Mouse (Mus musculus) urinary bladder, postnatal 14 days (tissue): ENCODE results near the gene Acads.
"Not testable (repeated sequence)": the region's sequence is repeated elsewhere in the genome, so short reads cannot be mapped to it uniquely, and the experiment has no call there.

ENCODE experiments used
- DNase-seq: peaks from one replicate; pipeline ENCODE4 v3.0.0; 2021; ENCODE audit warnings: low spot score

The Acads gene

GRCm38 (mm10) chr5:115124690-115125089, 5.5 kb upstream of the Acads start:
- no peak for DNase-seq

DNA sequence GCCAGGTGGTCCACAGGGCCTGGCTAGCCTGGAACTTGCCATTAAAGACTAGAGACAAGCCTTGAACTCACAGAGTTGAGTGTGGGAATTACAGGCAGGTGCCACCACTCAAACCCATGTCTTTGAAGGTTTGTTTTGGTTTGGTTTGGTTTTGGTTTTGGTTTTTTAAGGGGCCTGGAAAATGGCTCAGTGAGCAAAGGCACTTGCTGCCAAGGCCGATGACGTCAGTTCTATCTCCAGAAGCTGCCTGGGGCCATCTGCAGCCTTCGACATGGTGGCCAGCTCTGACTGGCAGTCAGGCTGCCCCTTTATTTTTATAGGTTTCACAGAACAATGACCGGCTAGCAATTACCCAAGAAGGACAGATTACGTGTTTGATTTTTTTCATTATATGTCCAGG, 1.8 kb upstream of the Acads start:
- no peak for DNase-seq

GRCm38 (mm10) chr5:115117467-115117866, 1.7 kb downstream of the Acads start:
- DNase-seq = no peak

GRCm38 (mm10) chr5:115116426-115116825, 2.7 kb downstream of the Acads start:
- DNase-seq = no peak

DNA sequence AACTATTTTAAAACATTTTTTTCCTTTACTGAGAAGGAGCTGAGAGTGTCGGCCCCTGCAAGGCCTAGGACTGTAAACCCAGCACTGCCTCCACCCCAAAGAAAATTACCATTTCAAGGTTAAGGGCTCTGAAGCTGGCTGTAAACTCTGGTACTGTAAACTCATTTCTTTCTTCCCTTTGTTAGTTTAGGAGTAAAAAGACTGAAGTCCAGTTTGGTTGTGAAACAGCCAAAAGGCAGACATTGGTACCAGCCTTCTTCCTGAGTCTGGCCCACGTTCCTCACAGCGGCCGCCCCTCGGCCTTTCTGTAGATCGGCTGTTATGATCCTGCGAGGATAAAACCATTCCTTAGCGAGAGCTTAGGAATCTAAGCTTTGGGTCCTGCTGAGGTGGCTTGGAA, 4.6 kb downstream of the Acads start:
- DNase-seq = no peak

DNA sequence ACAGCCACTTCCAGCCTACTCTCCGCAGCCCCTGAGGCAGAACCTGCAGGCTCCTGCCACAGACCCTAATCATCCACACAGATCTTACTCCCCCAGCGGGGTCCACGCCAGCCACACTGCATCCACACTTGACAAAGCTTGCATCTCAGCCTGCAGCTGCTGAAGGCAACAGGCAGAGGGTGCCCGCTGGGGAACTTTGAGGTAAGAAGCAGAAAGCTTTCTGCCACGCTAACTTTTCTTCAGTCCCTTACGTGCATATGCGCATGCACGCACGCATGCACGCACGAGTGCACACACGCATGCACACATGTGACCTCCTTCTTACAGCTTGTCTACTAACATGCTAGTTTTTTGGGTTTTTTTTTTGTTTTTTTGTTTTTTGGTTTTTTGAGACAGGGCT, 5.9 kb downstream of the Acads start:
- DNase-seq = no peak

- DNase-seq = no peak
Observed at GRCm38 (mm10) chr5:115111156-115111555, 8.0 kb downstream of the Acads start.

- DNase-seq = not testable (repeated sequence)
Observed at GRCm38 (mm10) chr5:115103253-115103652, 15.9 kb downstream of the Acads start.

GRCm38 (mm10) chr5:115102231-115102630, 16.9 kb downstream of the Acads start:
- no peak for DNase-seq

- DNase-seq = no peak
Observed at GRCm38 (mm10) chr5:115100473-115100872, 18.7 kb downstream of the Acads start.

DNA sequence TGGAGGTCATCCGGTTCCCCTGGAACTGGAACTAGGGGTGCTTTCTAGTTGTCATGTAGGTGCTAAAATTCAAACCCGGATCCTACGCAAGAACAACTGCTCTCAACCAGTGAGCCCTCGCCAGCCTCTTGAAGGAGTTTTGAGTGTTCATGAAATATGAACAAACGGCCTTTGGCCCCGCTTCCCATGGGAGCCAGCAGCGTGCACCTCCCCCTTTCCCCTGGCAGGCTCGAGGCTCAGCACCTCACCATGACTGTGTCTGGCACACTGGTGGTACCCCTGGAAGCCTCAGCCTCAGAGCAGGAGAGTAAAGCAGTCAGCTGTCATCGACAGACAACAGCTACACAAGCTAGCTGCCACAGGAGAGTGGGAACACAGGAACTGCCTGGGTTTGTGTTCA, 19.2 kb downstream of the Acads start:
- DNase-seq = no peak

DNA sequence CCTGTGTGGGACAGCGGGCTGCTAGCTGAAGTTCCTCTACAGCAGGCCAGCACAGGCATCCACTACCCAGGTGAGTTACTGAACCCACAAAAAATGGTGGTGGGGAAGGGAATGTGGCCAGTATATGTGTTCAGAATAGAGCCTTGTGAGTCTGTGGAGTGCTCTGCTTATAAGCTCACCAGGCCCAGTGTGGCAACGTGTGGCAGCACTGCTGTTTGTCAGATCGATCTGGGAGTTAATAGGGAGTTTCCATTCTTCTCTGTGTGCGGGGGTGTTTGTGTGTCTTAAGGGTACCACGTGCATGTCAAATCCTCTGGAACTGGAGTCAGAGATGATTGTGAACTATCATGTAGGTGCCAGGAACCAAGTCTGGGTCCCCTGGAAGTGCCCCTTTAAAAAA, 19.6 kb downstream of the Acads start:
- DNase-seq = no peak

DNA sequence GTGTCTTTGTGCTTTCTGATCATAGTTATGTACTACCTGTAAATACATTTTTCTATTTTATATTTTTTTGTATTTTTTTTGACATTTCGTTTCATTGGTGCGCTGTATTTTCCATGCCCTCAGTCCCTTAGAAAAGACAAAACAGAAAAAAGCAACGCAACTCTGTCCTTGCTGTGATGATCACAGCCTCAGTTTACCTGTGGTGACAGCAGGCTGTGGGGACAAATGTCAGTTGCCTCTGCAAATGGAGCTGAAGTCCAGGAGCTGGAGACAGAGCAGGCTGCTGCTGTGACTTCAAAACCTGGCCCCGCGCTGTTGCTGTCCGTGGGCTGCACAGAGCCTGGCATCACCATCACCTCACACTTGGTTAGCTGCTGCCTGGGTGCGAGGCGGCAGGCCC, 21.0 kb downstream of the Acads start, which contains the start of gene Gm10401:
Gene Gm10401, minus strand, starts transcription at position 101 of the 400 bp plus-strand sequence.
- no peak for DNase-seq

GRCm38 (mm10) chr5:115091776-115092175, 27.4 kb downstream of the Acads start:
- DNase-seq = no peak

DNA sequence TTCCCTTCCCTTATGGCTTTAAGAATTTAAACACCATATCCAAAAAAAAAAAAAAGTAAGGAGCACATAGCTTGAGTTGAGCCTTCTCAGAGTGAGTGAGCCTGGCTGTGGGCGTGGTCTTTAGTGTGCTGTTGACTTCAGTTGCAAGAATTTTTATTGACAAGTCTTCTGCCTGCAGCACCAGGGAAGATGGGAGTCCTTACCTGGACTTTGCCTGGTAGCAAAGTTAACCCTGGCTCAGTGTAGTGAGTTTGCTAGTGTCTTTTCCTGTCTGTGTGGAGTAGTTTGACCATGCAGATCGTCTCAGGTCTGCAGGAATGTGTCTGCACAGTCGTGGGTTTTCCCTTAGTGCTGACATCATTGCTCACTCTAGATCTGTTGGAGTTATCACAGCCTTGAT, 28.1 kb downstream of the Acads start:
- no peak for DNase-seq

DNA sequence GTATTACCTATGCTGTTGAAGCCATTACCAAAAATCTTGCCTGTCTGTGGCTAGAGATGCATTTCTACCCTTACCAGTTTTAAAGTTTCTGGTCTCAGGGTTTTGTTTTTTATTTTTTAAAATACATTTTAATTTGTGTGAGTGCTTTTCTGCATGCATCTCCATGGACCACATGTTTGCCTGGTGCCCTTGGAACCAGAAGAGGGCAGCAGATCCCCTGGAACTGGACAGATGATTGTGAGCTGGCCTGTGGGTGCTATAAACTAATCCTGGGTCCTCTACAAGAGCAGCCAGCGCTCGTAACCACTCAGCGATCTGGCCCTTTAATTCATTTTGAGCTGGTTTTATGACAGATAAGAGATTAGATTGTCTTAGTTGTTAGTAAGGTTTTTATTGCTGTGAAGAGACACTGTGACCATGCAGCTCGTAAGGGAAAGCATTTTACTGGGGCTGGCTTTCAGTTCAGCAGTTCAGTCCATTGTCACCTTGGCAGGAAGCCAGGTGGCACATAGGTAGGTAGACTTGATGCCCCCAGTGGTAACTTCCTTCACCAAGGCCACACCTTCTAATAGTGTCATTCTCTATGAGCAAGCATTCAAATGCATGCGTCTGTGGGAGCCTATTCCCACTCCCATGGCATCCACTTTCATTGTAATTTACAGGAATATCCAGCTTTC, 29.4 kb downstream of the Acads start:
- DNase-seq = no peak

GRCm38 (mm10) chr5:115085675-115086074, 33.5 kb downstream of the Acads start:
- no peak for DNase-seq

GRCm38 (mm10) chr5:115083492-115083891, 35.7 kb downstream of the Acads start:
- DNase-seq = no peak

DNA sequence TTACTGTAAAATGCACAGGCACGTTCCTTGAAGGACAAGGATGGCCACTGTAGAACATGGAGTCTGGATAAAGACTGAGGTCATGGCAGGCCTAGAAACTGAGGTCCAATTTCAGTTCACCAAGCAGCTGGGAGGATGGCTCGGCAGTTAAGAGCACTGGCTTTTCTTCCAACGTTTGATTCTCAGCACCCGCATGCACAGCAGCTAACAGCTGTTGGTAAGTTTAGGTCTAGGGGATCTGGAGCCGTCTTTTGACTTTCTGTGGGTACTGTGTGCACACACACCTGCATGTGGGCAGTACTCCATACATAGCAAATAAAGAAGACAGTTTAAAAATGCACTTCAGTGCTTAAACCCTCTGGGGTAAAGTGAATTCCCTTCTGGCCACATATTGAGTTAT, 37.5 kb downstream of the Acads start:
- DNase-seq = no peak

DNA sequence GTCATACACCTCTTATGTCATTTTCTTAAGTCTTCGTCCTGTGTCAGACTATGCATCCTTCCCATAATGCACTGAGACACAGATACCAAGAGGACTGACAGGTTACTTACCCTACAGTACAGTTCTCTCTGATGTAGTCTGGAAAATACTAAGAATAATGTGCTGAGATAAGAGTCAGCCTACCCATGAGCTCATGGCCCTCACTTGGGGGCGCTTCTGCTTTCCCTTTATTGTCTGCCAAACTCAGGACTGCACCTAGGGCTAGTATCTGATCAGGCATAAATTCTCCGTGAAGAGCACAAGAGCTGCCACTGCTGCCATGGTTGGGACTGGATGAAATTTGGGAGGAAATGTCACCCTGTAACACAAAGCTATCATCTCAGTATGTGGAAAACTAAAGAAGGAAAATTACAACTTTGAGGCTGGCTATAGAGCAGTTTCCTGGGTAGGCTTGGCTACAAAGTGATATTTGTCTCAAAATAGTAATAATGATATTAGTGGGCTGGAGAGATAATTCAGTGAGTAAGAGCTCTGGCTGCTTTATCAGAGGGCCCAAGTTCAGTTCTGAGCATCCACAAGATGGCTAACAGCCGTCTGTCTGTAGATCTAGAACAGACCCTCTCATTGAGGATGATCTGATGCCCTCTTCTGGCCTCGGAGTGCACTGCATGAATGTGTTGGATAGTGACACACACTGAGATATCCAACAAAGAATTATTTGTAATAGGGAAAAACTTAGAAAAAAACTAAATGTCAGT, 42.8 kb downstream of the Acads start:
- peak; percentile 73 for DNase-seq

DNA sequence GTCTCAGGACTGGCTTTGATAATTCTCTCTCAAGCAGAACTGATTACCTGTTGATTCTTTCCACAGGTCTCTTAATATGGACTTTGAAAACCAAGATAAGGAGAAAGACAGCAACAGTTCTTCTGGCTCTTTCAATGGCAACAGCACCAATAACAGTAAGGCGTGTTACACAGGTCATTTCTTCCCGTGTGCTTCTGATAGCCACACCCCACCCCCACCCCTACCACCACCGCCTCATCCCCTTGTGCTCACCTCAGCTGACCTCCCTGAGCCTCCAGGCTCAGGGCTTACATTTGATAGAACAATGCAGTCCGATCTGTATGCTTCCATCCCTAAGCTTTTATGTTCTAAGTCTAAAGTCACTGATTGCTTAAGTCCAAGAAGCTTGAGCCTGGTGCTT, 44.4 kb downstream of the Acads start:
- DNase-seq = no peak

GRCm38 (mm10) chr5:115073306-115073705, 45.8 kb downstream of the Acads start:
- DNase-seq = not testable (repeated sequence)

GRCm38 (mm10) chr5:115072143-115072542, 47.0 kb downstream of the Acads start:
- peak; percentile 81 for DNase-seq
